Mouse (Mus musculus) skeletal muscle tissue, postnatal 0 days (tissue): Measurements from ENCODE around the gene Ell2. TPM values are rescaled to one million over a fixed set of nuclear protein-coding genes. Genes with fewer than 3 reads are reported as not detected.

ENCODE experiments used
- polyA plus RNA-seq: library from polyadenylated mRNA; unstranded; fragments of >200 nt; fragmentation: Nextera tagmentation; extraction: Ambion mirVana; gene quantifications from 2 replicates; pipeline ENCODE4 v1.2.1, GENCODE M21; 2015

The Ell2 gene
- polyA plus RNA-seq: 6.9 and 9.7 TPM in 2 replicates

GRCm38 (mm10) chr13:75706457-75706856 lies at the start of gene Ell2:
Gene Ell2, plus strand, starts transcription at chr13:75706757.

Other genes with a start within 250 kb of the Ell2 start
- gene Glrx, start 133.1 kb downstream of the Ell2 start, polyA plus RNA-seq: 46.6 and 59.4 TPM in 2 replicates
- gene Rhobtb3, start 237.2 kb downstream of the Ell2 start, polyA plus RNA-seq: 18.2 and 21.5 TPM in 2 replicates